Mouse (Mus musculus): Measurements from ENCODE around the gene Ptprf. TPM values are rescaled to one million over a fixed set of nuclear protein-coding genes. Genes with fewer than 3 reads are reported as not detected.

Ptprf gene
- polyA plus RNA-seq, 1 experiment from 2014 or later, result 62.9 TPM

DNA sequence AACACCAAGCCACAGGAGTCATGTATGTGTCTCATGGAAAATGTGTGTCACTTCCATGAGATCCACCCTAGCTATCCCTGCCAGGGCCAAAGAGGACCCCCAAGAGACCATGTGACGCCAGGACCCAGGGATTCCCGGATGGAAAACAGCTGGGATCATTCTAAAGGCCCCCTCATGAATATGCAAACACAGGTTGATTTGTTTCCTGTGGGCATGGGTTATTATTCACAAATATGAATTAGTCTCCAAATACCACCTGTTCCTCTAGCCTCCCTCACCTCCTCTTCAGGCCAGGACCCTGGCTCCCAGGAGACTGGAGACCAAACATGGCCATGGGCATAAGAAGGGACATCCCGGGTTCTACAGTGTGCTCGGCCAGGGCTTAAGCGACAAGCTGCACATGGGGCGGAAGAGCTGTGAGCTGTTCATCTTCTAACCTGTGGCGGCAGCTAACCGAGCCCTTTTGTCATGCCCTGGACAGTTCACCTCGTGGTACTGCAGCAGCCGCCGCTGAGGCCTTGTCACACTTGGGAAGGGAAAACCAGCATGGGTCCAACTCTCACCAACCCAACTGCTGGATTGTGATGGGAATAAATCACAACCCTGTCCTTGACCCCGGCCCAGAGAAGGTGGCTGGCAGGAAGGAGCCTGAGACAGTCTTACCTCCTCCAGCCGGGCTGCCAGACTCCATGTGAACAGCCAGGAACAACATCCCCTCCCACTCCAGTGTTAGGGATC lies 9.6 kb downstream of the Ptprf start:
- no peaks in the 10 kb centered on the region for H3K9me3 ChIP-seq (replicated peaks)
- H3K27ac ChIP-seq, result peak overlapping the region; percentile 35; the same call in 1 of the 2 replicates
- no peak overlapping the region for H3K9ac ChIP-seq
- H3K4me1 ChIP-seq, result peaks cover 60% of the 10 kb centered on the region
- ATAC-seq, result no peak
- H3K36me3 ChIP-seq (ENCODE audit: poor library complexity, severe bottlenecking), result peaks cover 39% of the 10 kb centered on the region
- H3K4me3 ChIP-seq, result no peak overlapping the region
- H3K4me2 ChIP-seq, result no peak overlapping the region
- 69% methylated on average over 13 of the region's 13 CpGs for WGBS
- no peaks in the 10 kb centered on the region for H3K27me3 ChIP-seq

DNA sequence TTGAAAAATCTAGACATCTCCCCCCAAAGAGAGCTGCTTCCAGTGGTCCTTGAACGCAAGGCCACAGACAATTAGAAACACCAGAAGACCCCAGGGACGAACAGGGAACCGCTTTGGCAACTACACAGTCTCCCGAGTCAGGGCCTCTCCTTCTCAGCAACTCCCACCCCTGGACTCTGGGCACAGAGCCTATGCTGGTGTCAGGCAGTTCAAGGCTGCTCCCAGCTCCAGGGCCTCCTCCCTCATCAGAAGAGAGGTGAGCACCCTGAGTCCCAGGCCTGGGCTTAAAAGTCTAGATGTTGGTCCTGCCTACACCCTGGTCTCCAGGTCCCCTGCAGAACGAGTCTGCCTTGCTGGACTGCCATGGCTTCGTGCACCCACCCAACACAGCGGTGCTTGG lies 10.7 kb downstream of the Ptprf start:
- Histone ChIP-seq H3K27me3 (no peaks in the 10 kb centered on the region), H3K9me3 (replicated peaks) (no peaks in the 10 kb centered on the region), H3K36me3 (ENCODE audit: poor library complexity, severe bottlenecking) (peaks cover 34% of the 10 kb centered on the region), H3K4me2 (no peak overlapping the region), H3K4me1 (peaks cover 66% of the 10 kb centered on the region), H3K4me3 (no peak overlapping the region), H3K27ac (peak overlapping the region; percentile 48), H3K9ac (no peak overlapping the region)
- 75% methylated on average over 7 of the region's 7 CpGs for WGBS
- no peak for ATAC-seq

DNA sequence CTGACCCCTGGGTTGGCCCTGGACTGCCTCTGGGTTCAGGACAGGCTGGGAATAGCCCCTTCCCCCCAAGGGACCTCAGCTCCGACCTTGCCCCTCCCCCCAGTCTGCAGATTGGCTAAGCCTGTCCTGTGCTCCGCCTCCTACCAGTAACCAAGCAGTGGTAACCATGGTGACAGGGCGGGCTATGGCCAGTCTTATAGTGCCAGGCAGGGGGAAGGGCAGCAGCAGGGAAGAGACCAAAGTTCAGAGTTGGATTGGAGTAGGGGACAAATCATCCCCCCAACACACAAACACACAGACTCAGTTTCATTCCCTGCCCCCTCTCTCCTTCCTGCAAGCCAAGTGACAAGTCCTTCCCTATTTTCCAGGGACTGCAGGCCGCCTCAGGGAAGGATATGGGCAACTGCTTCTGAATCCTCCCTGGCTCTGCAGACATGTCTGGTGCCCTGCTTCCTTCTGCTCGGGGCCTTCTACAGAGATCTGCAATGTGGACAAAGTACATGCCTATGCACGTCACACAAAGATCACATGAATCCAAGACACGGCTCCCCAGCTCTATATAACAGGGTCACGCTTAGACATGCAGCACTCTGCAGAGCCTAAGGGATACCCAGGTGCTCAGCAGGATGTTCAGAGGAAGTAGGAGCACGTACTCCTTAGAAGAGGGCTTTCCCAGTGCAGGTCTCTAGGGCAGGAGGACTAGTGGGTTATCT lies 14.5 kb downstream of the Ptprf start:
- H3K9ac ChIP-seq, result peak overlapping the region; percentile 54
- no peak overlapping the region for H3K4me3 ChIP-seq
- no peaks in the 10 kb centered on the region for H3K9me3 ChIP-seq (replicated peaks)
- peaks cover 24% of the 10 kb centered on the region for H3K36me3 ChIP-seq (ENCODE audit: poor library complexity, severe bottlenecking)
- peak; percentile 96 for ATAC-seq
- H3K27ac ChIP-seq, result peak overlapping the region; percentile 96
- H3K4me1 ChIP-seq, result peaks cover 93% of the 10 kb centered on the region
- no peaks in the 10 kb centered on the region for H3K27me3 ChIP-seq
- H3K4me2 ChIP-seq, result peak overlapping the region; percentile 50
- 16% methylated on average over 9 of the region's 9 CpGs for WGBS

DNA sequence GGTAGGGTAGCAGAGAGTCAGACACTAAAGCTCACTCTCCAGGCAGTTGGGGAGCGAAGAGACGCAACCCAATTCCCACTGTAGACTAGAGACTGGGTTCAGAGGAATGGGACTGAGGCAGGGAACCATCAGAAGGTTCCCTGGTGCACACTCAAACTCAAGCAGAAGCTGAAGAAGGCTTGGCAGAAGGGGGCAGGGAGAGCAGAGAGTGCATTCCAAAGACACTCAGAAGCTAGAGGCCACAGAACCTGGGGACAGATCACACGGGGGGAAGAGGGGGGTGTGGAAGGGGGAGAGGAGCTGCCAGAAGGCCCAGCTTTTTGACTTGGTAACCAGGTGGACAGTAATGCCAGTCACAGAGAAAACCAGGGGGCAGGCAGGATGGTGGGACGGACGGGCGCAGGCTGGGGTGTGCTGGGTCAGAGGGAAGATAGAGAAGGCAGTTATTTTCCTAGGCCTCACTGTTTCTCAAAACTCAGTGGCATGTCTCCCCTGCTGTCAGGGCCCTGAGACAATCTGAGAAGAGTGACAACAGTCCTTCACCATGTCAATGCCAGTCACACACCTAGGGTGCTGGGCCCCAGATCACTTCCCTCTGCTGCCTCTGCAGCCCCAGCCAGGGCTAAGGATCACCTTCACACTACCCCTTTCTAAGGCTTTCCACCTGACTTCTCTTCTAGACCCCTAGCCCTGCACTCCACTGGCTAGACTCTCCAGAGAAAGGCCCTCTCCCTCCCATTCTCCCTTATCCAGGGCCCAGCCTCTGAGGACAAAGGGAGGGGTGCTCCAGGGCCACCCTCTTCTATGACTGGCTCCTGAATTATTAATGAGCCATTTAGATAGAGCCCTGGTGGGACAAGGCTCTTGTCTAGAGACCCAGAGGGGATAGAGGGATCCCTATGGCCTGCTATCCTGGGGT lies 15.3 kb downstream of the Ptprf start:
- H3K36me3 ChIP-seq (ENCODE audit: poor library complexity, severe bottlenecking), result peaks cover 30% of the 10 kb centered on the region
- H3K9ac ChIP-seq, result peak overlapping the region; percentile 54
- H3K27ac ChIP-seq, result peak overlapping the region; percentile 96
- peak overlapping the region; percentile 50 for H3K4me2 ChIP-seq
- H3K4me3 ChIP-seq, result no peak overlapping the region
- peak; percentile 81 for ATAC-seq
- no peaks in the 10 kb centered on the region; the same call in 1 of the 2 replicates for H3K9me3 ChIP-seq (replicated peaks)
- peaks cover 90% of the 10 kb centered on the region for H3K4me1 ChIP-seq
- 57% methylated on average over 6 of the region's 6 CpGs for WGBS
- no peaks in the 10 kb centered on the region for H3K27me3 ChIP-seq

DNA sequence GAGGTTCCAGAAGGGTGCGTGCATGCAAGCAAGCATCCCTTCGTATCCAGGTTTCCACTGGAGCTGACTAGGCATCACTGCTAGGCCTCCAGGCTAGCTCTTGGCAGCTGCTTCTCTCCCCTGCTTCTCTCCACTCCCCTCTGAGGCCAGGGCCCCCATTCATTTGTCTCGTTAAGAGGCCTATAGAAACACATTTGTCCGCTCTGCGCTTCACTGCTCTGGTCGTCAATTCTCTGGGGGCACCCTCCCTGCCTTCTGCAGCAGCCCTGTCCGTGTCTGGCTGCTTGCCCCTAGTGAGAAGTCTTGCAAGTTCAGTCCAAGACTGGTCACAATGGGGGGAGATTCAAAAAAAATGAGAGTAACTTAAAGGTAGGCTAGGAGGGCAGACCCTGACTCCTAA lies 16.7 kb downstream of the Ptprf start:
- ATAC-seq, result no peak
- 14% methylated on average over 7 of the region's 7 CpGs for WGBS
- Histone ChIP-seq H3K4me3 (no peak overlapping the region), H3K9ac (peak overlapping the region; percentile 38; the same call in 1 of the 2 replicates), H3K27me3 (no peaks in the 10 kb centered on the region), H3K4me2 (peak overlapping the region; percentile 1; the same call in 1 of the 2 replicates), H3K9me3 (replicated peaks) (no peaks in the 10 kb centered on the region; the same call in 1 of the 2 replicates), H3K36me3 (ENCODE audit: poor library complexity, severe bottlenecking) (peaks cover 42% of the 10 kb centered on the region), H3K4me1 (peaks cover 77% of the 10 kb centered on the region), H3K27ac (peak overlapping the region; percentile 96)

DNA sequence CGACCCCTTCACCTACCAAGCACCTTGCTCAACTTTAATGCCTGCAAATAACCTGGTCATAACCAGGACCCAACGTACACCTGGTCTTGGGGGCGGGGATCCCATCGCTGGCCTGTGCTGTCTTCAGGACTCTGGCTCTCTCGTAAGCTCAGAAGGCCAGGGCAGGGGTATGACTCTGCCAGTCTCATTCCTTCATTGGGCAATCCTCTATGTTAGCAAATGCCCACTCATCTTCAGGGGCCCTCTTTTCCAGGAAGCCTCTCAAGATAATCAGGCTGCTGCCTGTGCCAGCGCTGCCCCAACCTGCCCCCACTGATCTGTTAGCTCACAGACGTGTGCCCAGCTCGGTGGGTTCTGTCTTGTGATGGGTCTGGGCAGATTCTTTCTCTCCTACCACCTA lies 17.2 kb downstream of the Ptprf start:
- WGBS, result 67% methylated on average over 8 of the region's 8 CpGs
- peaks cover 47% of the 10 kb centered on the region for H3K36me3 ChIP-seq (ENCODE audit: poor library complexity, severe bottlenecking)
- ATAC-seq, result no peak

DNA sequence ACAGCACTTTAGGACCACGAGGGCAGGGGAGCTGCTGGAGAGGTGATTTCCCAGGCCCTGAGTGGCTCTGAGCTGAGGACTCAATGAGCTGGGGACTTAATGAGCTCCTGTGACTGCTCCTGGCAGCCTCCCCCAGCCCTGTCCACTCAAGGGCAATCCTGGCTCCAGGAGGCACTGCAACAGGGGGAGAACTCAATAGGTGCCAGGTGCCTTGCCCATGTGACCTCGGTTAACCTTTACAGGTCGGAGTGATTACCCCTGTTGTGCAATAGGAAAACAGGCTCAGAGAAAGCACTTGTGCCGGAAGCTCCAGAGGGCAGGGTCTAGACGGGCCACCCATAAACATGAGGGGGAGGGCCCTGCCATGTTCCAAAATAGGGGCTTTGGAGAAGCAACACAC lies 17.7 kb downstream of the Ptprf start:
- H3K9me3 ChIP-seq (replicated peaks), result no peaks in the 10 kb centered on the region; the same call in 1 of the 2 replicates
- H3K4me2 ChIP-seq, result no peak overlapping the region
- H3K27ac ChIP-seq, result peak overlapping the region; percentile 96; the same call in 1 of the 2 replicates
- no peaks in the 10 kb centered on the region for H3K27me3 ChIP-seq
- peaks cover 51% of the 10 kb centered on the region for H3K36me3 ChIP-seq (ENCODE audit: poor library complexity, severe bottlenecking)
- peaks cover 70% of the 10 kb centered on the region for H3K4me1 ChIP-seq
- H3K4me3 ChIP-seq, result no peak overlapping the region
- 36% methylated on average over 5 of the region's 5 CpGs for WGBS
- H3K9ac ChIP-seq, result no peak overlapping the region
- no peak for ATAC-seq

More for the DNA sequence above, 17.2 kb downstream of the Ptprf start:
- Histone ChIP-seq H3K4me3 (no peak overlapping the region), H3K4me2 (peak overlapping the region; percentile 1; the same call in 1 of the 2 replicates), H3K27ac (peak overlapping the region; percentile 96), H3K4me1 (peaks cover 72% of the 10 kb centered on the region), H3K9ac (peak overlapping the region; percentile 38), H3K9me3 (replicated peaks) (no peaks in the 10 kb centered on the region; the same call in 1 of the 2 replicates), H3K27me3 (no peaks in the 10 kb centered on the region)

DNA sequence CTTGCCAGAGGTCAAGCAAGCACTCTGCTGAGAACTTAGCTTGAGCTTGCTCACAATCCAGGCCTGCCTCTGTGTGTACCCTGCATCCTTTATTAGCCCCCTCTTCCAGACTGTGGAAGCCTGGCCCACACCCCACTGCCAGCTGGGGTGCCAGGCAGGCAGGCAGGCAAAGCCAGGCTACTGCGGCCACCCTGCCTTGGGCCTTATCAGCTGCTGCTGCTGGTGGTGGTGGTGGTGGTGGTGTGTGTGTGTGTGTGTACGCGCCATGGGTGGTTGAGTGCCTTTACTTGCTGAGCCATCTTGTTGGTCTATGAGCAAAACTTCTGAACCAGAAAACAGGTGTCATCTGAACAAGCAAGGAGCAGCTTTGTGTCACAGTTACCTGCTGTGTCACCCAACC lies 18.3 kb downstream of the Ptprf start:
- 97% methylated on average over 3 of the region's 3 CpGs for WGBS
- Histone ChIP-seq H3K4me3 (no peak overlapping the region), H3K9me3 (replicated peaks) (no peaks in the 10 kb centered on the region; the same call in 1 of the 2 replicates), H3K27me3 (no peaks in the 10 kb centered on the region), H3K4me1 (peaks cover 64% of the 10 kb centered on the region), H3K27ac (no peak overlapping the region), H3K9ac (no peak overlapping the region), H3K36me3 (ENCODE audit: poor library complexity, severe bottlenecking) (peaks cover 55% of the 10 kb centered on the region), H3K4me2 (no peak overlapping the region)
- ATAC-seq, result no peak

DNA sequence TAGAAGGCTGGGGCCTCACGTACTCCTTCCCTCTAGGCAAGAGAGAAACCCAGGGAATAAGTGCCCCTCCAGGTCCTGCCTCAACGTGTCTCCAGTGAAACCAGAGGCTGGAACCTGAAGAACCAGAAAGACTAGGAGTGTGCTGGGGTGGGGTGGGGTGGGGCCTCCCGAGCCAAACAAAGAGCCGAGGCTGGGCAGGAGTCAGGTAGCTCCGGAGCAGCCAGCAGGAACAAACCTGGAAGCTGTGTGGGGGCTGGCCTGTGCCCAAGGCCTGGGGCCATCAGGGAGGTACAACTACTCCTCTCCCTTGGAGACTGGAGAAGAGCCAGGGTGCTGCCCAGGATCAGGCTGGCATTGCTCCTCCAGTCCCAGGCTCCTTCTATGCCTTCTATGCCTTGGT lies 18.9 kb downstream of the Ptprf start:
- no peak overlapping the region for H3K4me3 ChIP-seq
- no peaks in the 10 kb centered on the region; the same call in 1 of the 2 replicates for H3K9me3 ChIP-seq (replicated peaks)
- no peak overlapping the region for H3K9ac ChIP-seq
- H3K4me1 ChIP-seq, result peaks cover 58% of the 10 kb centered on the region
- ATAC-seq, result no peak
- no peaks in the 10 kb centered on the region for H3K27me3 ChIP-seq
- no peak overlapping the region for H3K4me2 ChIP-seq
- peaks cover 62% of the 10 kb centered on the region for H3K36me3 ChIP-seq (ENCODE audit: poor library complexity, severe bottlenecking)
- H3K27ac ChIP-seq, result 0 out of 2 replicates have a peak overlapping the region, but pooled peaks have one; percentile 15
- 45% methylated on average over 5 of the region's 5 CpGs for WGBS

DNA sequence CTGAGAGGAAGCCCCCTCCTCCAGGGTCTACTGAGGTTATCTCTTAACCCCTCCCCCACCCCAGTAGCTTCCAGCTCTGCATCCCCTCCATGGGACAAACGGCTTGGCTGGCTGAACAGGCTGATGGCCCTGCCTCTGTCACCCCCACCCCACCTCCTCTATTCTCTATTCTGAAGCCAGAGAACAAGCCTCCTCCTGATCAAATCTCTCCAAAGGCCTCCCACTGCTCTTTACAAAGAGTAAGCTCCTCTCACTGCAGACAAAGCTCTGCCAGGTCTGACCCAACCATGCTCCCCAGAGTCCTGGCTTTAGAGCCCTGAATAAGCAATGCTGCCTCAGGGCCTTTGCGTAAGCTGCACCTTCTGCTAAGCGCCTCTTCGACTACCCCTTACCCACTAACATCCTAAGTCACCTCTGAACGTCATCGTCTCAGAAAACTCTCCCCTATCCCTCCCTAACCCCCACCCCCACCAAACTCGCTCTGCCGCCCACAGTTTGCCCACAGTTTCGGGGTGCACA lies 19.6 kb downstream of the Ptprf start:
- no peak overlapping the region for H3K4me3 ChIP-seq
- H3K4me2 ChIP-seq, result no peak overlapping the region
- ATAC-seq, result no peak
- no peaks in the 10 kb centered on the region for H3K27me3 ChIP-seq
- H3K9ac ChIP-seq, result no peak overlapping the region
- WGBS, result 60% methylated on average over 9 of the region's 9 CpGs
- no peaks in the 10 kb centered on the region; the same call in 1 of the 2 replicates for H3K9me3 ChIP-seq (replicated peaks)
- peaks cover 53% of the 10 kb centered on the region for H3K4me1 ChIP-seq
- peaks cover 68% of the 10 kb centered on the region for H3K36me3 ChIP-seq (ENCODE audit: poor library complexity, severe bottlenecking)
- no peak overlapping the region for H3K27ac ChIP-seq

DNA sequence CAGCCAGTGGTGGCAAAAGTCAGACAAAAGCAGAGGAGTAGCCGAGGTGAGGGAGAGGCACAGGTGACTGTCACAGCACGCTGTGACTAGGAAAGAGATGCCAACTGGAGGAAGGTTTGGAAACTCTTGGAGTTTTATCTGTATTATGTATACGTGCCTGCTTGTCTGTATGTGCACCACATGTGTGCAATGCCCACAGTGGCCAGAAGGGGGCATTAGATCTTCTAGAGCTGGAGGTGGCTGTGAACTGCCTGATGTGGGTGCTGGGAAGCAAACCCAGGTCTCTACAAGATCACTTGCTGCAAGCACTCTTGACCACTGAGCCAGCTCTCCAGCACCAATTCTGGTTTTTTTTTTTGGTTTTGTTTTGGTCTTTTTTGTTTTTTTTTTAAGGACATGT lies 20.5 kb downstream of the Ptprf start:
- H3K9me3 ChIP-seq (replicated peaks), result no peaks in the 10 kb centered on the region; the same call in 1 of the 2 replicates
- peaks cover 53% of the 10 kb centered on the region for H3K4me1 ChIP-seq
- WGBS, result 97% methylated on average over 3 of the region's 3 CpGs
- H3K27ac ChIP-seq, result no peak overlapping the region
- ATAC-seq, result no peak
- H3K4me2 ChIP-seq, result no peak overlapping the region
- no peaks in the 10 kb centered on the region for H3K27me3 ChIP-seq
- no peak overlapping the region for H3K4me3 ChIP-seq
- no peak overlapping the region for H3K9ac ChIP-seq
- peaks cover 72% of the 10 kb centered on the region for H3K36me3 ChIP-seq (ENCODE audit: poor library complexity, severe bottlenecking)

Measured in forebrain, embryonic 13.5 days (tissue).